Mouse (Mus musculus): Measurements from ENCODE around the gene Nek1.

DNA sequence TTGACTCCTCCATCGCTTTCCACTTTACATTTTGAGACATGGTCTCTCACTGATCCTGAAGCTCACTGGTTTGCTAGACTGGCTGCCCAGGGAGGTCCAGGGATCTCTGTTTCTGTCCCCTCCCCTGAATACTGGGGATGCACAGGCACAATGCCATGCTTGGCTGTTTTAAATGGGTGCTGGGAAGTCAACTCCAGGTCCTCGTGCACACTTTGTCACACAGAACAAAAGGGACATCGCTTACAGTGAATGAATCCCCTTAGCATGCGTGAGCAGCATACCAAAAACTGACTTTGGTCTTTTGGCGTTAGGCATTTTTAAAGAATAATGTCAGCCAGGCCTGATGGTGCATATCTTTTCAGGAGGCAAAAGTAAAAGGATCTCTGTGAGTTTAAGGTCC lies 155.7 kb downstream of the Nek1 start:
- TF ChIP-seq CTCF (IDR thresholded peaks at IDR 0.05; ENCODE audit: low read depth), result no peak
- TF ChIP-seq EP300 (optimal IDR thresholded peaks at IDR 0.05), result no peak

Measured in stomach, postnatal 0 days (tissue).